Mouse (Mus musculus): ENCODE data around the gene Csde1. TPM values are rescaled to one million over a fixed set of nuclear protein-coding genes. Genes with fewer than 3 reads are reported as not detected.

Csde1 gene
- polyA plus RNA-seq (2015; fragmentation: Nextera tagmentation; extraction: Ambion mirVana): 406 and 467 TPM in 2 replicates

DNA sequence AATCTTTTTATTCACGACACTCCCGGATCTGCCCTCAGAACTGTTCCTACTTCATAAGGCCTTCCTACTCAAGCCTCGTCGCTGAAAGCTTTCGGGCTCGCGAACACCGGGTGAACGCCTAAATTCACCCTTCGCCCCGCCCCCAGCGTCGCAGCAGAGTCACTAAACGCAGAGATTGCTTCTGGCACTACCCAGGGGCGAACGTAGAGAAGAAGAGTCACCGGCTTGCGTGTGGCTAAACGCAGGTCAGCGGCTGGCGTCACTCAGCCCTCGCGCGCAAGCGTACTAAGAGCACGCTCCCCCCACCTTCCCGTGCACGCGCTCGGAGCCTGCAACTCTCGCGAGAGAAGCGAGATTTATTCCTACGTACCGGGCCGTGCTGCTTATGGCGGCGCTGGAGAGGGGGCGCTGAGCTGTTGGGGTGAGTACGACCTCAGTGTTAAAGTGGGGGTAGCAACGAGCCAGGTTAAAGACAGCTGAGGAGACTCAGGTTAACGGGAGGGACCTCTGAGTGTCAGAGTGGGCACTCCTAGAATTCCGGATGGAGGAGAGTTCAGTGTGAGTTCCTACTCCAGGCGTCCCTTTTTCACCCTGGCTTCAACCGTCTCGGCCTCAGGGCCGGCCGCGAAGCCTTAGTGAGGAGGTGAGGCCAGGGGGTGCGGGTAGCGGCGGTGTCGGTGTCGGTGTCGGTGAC is at the start of gene Csde1:
TSS of gene Csde1 (plus strand) at position 178 of the 694 bp plus-strand sequence.
- peak within 1 kb of the TSS; percentile 73 for H3K4me2 ChIP-seq
- no peaks in the 10 kb centered on the region for H3K36me3 ChIP-seq
- WGBS: under 1% methylated on average over 55 of the region's 55 CpGs
- H3K9ac ChIP-seq: peak within 1 kb of the TSS; percentile 91
- H3K27me3 ChIP-seq: no peaks in the 10 kb centered on the region
- no peaks in the 10 kb centered on the region for H3K9me3 ChIP-seq
- peaks cover 21% of the 10 kb centered on the region for H3K4me1 ChIP-seq (replicated peaks)
- peak; percentile 95 for ATAC-seq (ENCODE audit: low read depth)
- peak within 1 kb of the TSS; percentile 65 for H3K4me3 ChIP-seq
- H3K27ac ChIP-seq (replicated peaks): peak within 1 kb of the TSS; percentile 95

- no peaks in the 10 kb centered on the region for H3K36me3 ChIP-seq
- no peak overlapping the region for H3K4me2 ChIP-seq
- H3K27me3 ChIP-seq: no peaks in the 10 kb centered on the region
- H3K9ac ChIP-seq: no peak overlapping the region
- no peak for ATAC-seq (ENCODE audit: low read depth)
- H3K4me3 ChIP-seq: no peak overlapping the region
- no peaks in the 10 kb centered on the region for H3K9me3 ChIP-seq
- peaks cover 6% of the 10 kb centered on the region; the same call in 1 of the 2 replicates for H3K4me1 ChIP-seq (replicated peaks)
- no peak overlapping the region for H3K27ac ChIP-seq (replicated peaks)
- 93% methylated on average over 3 of the region's 3 CpGs for WGBS
These were observed 49.7 kb upstream of the Csde1 start for GRCm38 (mm10) chr3:102970508-102970907.

GRCm38 (mm10) chr3:102976906-102977305 is 43.3 kb upstream of the Csde1 start:
- no peak overlapping the region for H3K27ac ChIP-seq (replicated peaks)
- no peaks in the 10 kb centered on the region for H3K27me3 ChIP-seq
- no peaks in the 10 kb centered on the region for H3K36me3 ChIP-seq
- ATAC-seq (ENCODE audit: low read depth): no peak
- no peak overlapping the region for H3K4me3 ChIP-seq
- peaks cover 11% of the 10 kb centered on the region for H3K4me1 ChIP-seq (replicated peaks)
- H3K4me2 ChIP-seq: no peak overlapping the region
- no peak overlapping the region for H3K9ac ChIP-seq
- 87% methylated on average over 4 of the region's 4 CpGs for WGBS
- no peaks in the 10 kb centered on the region for H3K9me3 ChIP-seq

- peak overlapping the region; percentile 49 for H3K4me2 ChIP-seq
- WGBS: 14% methylated on average over 10 of the region's 10 CpGs
- peak overlapping the region; percentile 59 for H3K9ac ChIP-seq
- peak; percentile 99 for ATAC-seq (ENCODE audit: low read depth)
- H3K36me3 ChIP-seq: no peaks in the 10 kb centered on the region
- H3K4me3 ChIP-seq: peak overlapping the region; percentile 5
- H3K27ac ChIP-seq (replicated peaks): peak overlapping the region; percentile 86
- peaks cover 11% of the 10 kb centered on the region for H3K4me1 ChIP-seq (replicated peaks)
- no peaks in the 10 kb centered on the region for H3K9me3 ChIP-seq
- no peaks in the 10 kb centered on the region for H3K27me3 ChIP-seq
These were observed 40.5 kb upstream of the Csde1 start for GRCm38 (mm10) chr3:102979550-102980348.

DNA sequence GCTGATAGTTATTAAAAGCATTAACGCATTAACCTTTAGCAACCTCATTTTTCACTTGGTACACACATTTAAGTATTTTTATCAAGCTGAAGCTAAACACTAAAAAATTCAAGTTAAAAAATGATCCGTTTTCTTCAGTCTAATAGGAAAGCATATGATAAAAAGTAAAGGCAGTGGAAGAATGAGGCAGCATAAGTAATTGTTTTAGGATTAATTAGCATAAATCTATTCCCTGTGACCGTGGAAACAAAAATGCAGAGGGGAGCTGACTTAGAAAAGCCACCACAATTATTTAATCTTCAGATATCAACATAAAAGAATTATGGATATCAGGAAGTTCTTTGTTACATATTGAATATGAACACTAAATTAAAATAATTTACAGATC is 39.9 kb upstream of the Csde1 start:
- Histone ChIP-seq H3K27me3 (no peaks in the 10 kb centered on the region), H3K4me2 (peak overlapping the region; percentile 49), H3K4me3 (peak overlapping the region; percentile 5), H3K9ac (peak overlapping the region; percentile 59), H3K9me3 (no peaks in the 10 kb centered on the region), H3K4me1 (replicated peaks) (peaks cover 11% of the 10 kb centered on the region), H3K27ac (replicated peaks) (peak overlapping the region; percentile 86), H3K36me3 (no peaks in the 10 kb centered on the region)
- ATAC-seq (ENCODE audit: low read depth): no peak
- 34% methylated on average over 3 of the region's 3 CpGs for WGBS

- Histone ChIP-seq H3K36me3 (no peaks in the 10 kb centered on the region), H3K27me3 (no peaks in the 10 kb centered on the region), H3K4me2 (no peak overlapping the region), H3K9me3 (no peaks in the 10 kb centered on the region), H3K4me1 (replicated peaks) (peaks cover 4% of the 10 kb centered on the region), H3K27ac (replicated peaks) (no peak overlapping the region), H3K9ac (no peak overlapping the region), H3K4me3 (no peak overlapping the region)
- no peak for ATAC-seq (ENCODE audit: low read depth)
- 73% methylated on average over 8 of the region's 8 CpGs for whole genome bisulfite sequencing
These were observed 29.2 kb upstream of the Csde1 start for GRCm38 (mm10) chr3:102991041-102991440.

GRCm38 (mm10) chr3:102992936-102993335 is 27.3 kb upstream of the Csde1 start:
- no peak overlapping the region for H3K4me2 ChIP-seq
- ATAC-seq (ENCODE audit: low read depth): no peak
- H3K9ac ChIP-seq: no peak overlapping the region
- H3K36me3 ChIP-seq: 0 out of 2 replicates have a peak, but pooled peaks cover under 1% of the 10 kb centered on the region
- no peak overlapping the region for H3K4me3 ChIP-seq
- 42% methylated on average over 3 of the region's 3 CpGs for WGBS
- H3K9me3 ChIP-seq: no peaks in the 10 kb centered on the region
- no peaks in the 10 kb centered on the region for H3K27me3 ChIP-seq
- H3K27ac ChIP-seq (replicated peaks): no peak overlapping the region
- H3K4me1 ChIP-seq (replicated peaks): peaks cover 20% of the 10 kb centered on the region

GRCm38 (mm10) chr3:102995233-102995604 is 25.0 kb upstream of the Csde1 start:
- Histone ChIP-seq H3K4me3 (peak overlapping the region; percentile 63), H3K4me2 (peak overlapping the region; percentile 54), H3K36me3 (peaks cover 23% of the 10 kb centered on the region), H3K27me3 (no peaks in the 10 kb centered on the region), H3K9ac (peak overlapping the region; percentile 82), H3K4me1 (replicated peaks) (peaks cover 20% of the 10 kb centered on the region), H3K9me3 (no peaks in the 10 kb centered on the region), H3K27ac (replicated peaks) (peak overlapping the region; percentile 93; the same call in 1 of the 2 replicates)
- peak; percentile 25 for ATAC-seq (ENCODE audit: low read depth)
- WGBS: 53% methylated on average over 7 of the region's 7 CpGs

DNA sequence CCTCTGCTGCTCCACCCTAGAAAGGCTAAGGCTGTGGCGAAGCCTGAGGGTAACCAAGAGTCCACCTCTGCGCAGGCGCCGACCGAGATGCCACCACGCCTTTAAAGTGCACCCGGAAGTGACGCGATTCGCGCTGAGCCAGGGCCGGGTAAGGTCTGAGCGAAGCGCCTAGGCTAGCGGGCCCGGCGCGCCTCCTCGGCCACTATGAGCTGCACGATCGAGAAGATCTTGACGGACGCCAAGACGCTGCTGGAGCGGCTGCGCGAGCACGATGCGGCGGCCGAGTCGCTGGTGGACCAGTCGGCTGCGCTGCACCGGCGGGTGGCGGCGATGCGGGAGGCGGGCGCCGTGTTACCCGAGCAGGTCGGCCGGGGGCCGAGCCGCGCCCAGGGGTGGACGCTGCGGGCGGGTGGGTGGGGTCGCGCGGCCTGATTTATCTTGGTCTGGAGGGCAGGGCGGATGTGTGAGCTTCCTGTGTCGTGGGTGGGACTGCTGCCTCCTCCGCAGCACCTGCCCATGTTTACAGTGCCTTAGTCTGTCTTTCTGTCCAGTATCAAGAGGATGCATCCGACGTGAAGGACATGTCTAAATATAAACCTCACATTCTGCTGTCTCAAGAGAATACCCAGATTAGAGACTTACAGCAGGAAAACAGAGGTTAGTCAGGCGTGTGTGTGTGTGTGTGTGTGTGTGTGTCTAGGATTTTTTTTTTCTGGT is 24.5 kb upstream of the Csde1 start, which contains the start of gene Sike1:
TSS of gene Sike1 (plus strand) at position 104 of the 717 bp plus-strand sequence.
- Histone ChIP-seq H3K4me1 (replicated peaks) (peaks cover 20% of the 10 kb centered on the region), H3K4me2 (peak within 1 kb of the TSS; percentile 54)
- ATAC-seq (ENCODE audit: low read depth): peak; percentile 99

GRCm38 (mm10) chr3:102997036-102997435 is 23.2 kb upstream of the Csde1 start:
- Histone ChIP-seq H3K27me3 (no peaks in the 10 kb centered on the region), H3K9me3 (no peaks in the 10 kb centered on the region), H3K4me3 (peak overlapping the region; percentile 63; the same call in 1 of the 2 replicates), H3K4me2 (peak overlapping the region; percentile 54), H3K9ac (no peak overlapping the region), H3K27ac (replicated peaks) (no peak overlapping the region; the same call in 1 of the 2 replicates), H3K4me1 (replicated peaks) (peaks cover 20% of the 10 kb centered on the region), H3K36me3 (peaks cover 39% of the 10 kb centered on the region)
- WGBS: 78% methylated on average over 10 of the region's 10 CpGs
- no peak for ATAC-seq (ENCODE audit: low read depth)

More for the DNA sequence above, 24.5 kb upstream of the Csde1 start, which contains the start of gene Sike1:
- Histone ChIP-seq H3K9ac (peak within 1 kb of the TSS; percentile 82), H3K27ac (replicated peaks) (peak within 1 kb of the TSS; percentile 93), H3K27me3 (no peaks in the 10 kb centered on the region), H3K4me3 (peak within 1 kb of the TSS; percentile 63), H3K36me3 (peaks cover 28% of the 10 kb centered on the region), H3K9me3 (no peaks in the 10 kb centered on the region)
- WGBS: under 1% methylated on average over 60 of the region's 60 CpGs

- H3K36me3 ChIP-seq: peaks cover 45% of the 10 kb centered on the region
These were observed 22.6 kb upstream of the Csde1 start for GRCm38 (mm10) chr3:102997591-102997990.

More at GRCm38 (mm10) chr3:102997591-102997990, 22.6 kb upstream of the Csde1 start:
- no peaks in the 10 kb centered on the region for H3K9me3 ChIP-seq
- H3K4me2 ChIP-seq: no peak overlapping the region; the same call in 1 of the 2 replicates
- H3K4me1 ChIP-seq (replicated peaks): peaks cover 20% of the 10 kb centered on the region
- no peak overlapping the region for H3K9ac ChIP-seq
- no peak overlapping the region; the same call in 1 of the 2 replicates for H3K27ac ChIP-seq (replicated peaks)
- 74% methylated on average over 3 of the region's 3 CpGs for WGBS
- H3K27me3 ChIP-seq: no peaks in the 10 kb centered on the region
- no peak for ATAC-seq (ENCODE audit: low read depth)
- H3K4me3 ChIP-seq: no peak overlapping the region

All from neural tube, embryonic 13.5 days (tissue).